Mouse (Mus musculus) G1E (cell line): Measurements from ENCODE around the gene Nrp2. TPM values are rescaled to one million over a fixed set of nuclear protein-coding genes. Genes with fewer than 3 reads are reported as not detected.

Experiments
- ATAC-seq: 2 replicates; pipeline ENCODE4 v1.8.0; 2016; ENCODE audit warnings: mild to moderate bottlenecking; ENCODE audit not compliant: insufficient number of reproducible peaks, poor library complexity, low FRiP score, severe bottlenecking; ENCODE audit errors: extremely low read depth
- DNase-seq: peaks from one replicate; pipeline ENCODE4 v3.0.0; 2012; ENCODE audit warnings: low spot score
- H3K27me3 ChIP-seq: 2 replicates; pipeline ENCODE4 v1.6.1; 2012; ENCODE audit warnings: mild to moderate bottlenecking, low read length, inconsistent platforms; ENCODE audit not compliant: insufficient read depth
- H3K36me3 ChIP-seq: replicated peaks from 2 replicates; pipeline ENCODE3; 2012; ENCODE audit warnings: mild to moderate bottlenecking, inconsistent platforms
- H3K4me1 ChIP-seq: 2 replicates; pipeline ENCODE4 v1.6.1; 2012; ENCODE audit warnings: low read depth, low read length, inconsistent platforms, mixed read lengths; ENCODE audit not compliant: insufficient read depth
- H3K4me3 ChIP-seq: 2 replicates; pipeline ENCODE4 v1.5.1; 2012; ENCODE audit warnings: low read depth, mild to moderate bottlenecking, inconsistent platforms, low read length, moderate library complexity, mixed read lengths
- H3K9me3 ChIP-seq: replicated peaks from 2 replicates; pipeline ENCODE4 v1.6.1; 2012; ENCODE audit warnings: inconsistent platforms
- CTCF ChIP-seq: IDR thresholded peaks from 2 replicates; pipeline ENCODE4 v1.5.1; 2012; ENCODE audit warnings: low read depth, low read length, inconsistent platforms, mixed read lengths
- GATA1 ChIP-seq: IDR thresholded peaks from 2 replicates; pipeline ENCODE4 v1.6.1; 2012; ENCODE audit warnings: borderline replicate concordance, low read length, inconsistent platforms, mixed read lengths
- GATA2 ChIP-seq: IDR thresholded peaks from 2 replicates; pipeline ENCODE4 v1.6.1; 2012; ENCODE audit warnings: low read depth, low read length, inconsistent platforms, borderline replicate concordance
- POLR2AphosphoS5 ChIP-seq: IDR thresholded peaks from 2 replicates; pipeline ENCODE4 v1.6.1; 2012; ENCODE audit warnings: low read depth, low read length, inconsistent platforms; ENCODE audit not compliant: insufficient replicate concordance
- TAL1 ChIP-seq: conservative IDR thresholded peaks from 2 replicates; pipeline ENCODE4 v1.6.1; 2012; ENCODE audit warnings: low read depth, low read length, inconsistent platforms, mixed read lengths
- polyA plus RNA-seq: library from polyadenylated mRNA; stranded (reverse); fragments of >175 nt; gene quantifications from 2 replicates; pipeline ENCODE4 v1.2.3, GENCODE M21; 2012
- total RNA-seq, 2 experiments: library from RNA; stranded (forward) in 1 of 2; stranded (reverse) in 1 of 2; fragments of 200-1000 nt in 1 of 2; fragments of >200 nt in 1 of 2; fragmentation: Nextera tagmentation in 1 of 2; gene quantifications; 2 replicates each; pipeline ENCODE4 v1.2.3; 2014 to 2017

The Nrp2 gene
- total and polyA plus RNA-seq, 3 experiments: 0.07 to 0.16 TPM; not detected in 1

DNA sequence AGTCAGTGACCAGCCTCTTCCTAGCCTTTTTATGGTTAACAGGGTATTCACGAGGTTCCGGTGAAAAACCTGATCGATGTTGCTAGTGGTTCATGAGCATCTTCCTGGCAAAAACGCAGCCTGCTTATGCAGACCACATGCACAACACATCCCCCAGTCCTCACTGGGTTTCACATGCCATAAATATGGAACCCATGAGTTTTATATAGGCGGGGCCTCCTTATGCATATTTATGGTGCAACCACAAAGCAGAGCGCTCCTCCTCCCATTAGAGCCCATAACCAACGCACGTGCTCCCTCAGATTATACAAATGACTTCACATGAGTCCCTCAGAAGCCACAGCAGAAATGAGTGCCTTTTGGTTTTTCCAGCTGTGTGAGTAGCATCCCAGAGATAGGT is 49.0 kb downstream of the Nrp2 start:
- Histone ChIP-seq H3K9me3 (no peaks in the 10 kb centered on the region), H3K4me3 (no peak overlapping the region), H3K36me3 (no peaks in the 10 kb centered on the region), H3K27me3 (peaks cover 51% of the 10 kb centered on the region), H3K4me1 (peaks cover 31% of the 10 kb centered on the region)
- TF ChIP-seq TAL1 (no peak), POLR2AphosphoS5 (no peak), GATA1 (no peak), GATA2 (no peak), CTCF (no peak)
- ATAC-seq: no peak
- no peak for DNase-seq

- no peak for DNase-seq
- H3K36me3 ChIP-seq: no peaks in the 10 kb centered on the region
- no peak for ATAC-seq
Observed at GRCm38 (mm10) chr1:62752661-62753333, 49.7 kb downstream of the Nrp2 start.

GRCm38 (mm10) chr1:62754066-62754835 is 51.2 kb downstream of the Nrp2 start:
- TF ChIP-seq POLR2AphosphoS5 (no peak), GATA2 (no peak), GATA1 (no peak), CTCF (no peak), TAL1 (no peak)
- Histone ChIP-seq H3K4me1 (peaks cover 40% of the 10 kb centered on the region), H3K9me3 (no peaks in the 10 kb centered on the region), H3K27me3 (peaks cover 36% of the 10 kb centered on the region), H3K4me3 (no peak overlapping the region), H3K36me3 (no peaks in the 10 kb centered on the region)
- no peak for ATAC-seq
- no peak for DNase-seq

More at GRCm38 (mm10) chr1:62752661-62753333, 49.7 kb downstream of the Nrp2 start:
- TF ChIP-seq TAL1: no peak
- no peak for TF ChIP-seq POLR2AphosphoS5
- TF ChIP-seq GATA2: no peak
- no peak for TF ChIP-seq GATA1
- TF ChIP-seq CTCF: no peak
- Histone ChIP-seq H3K4me1 (peaks cover 32% of the 10 kb centered on the region), H3K4me3 (no peak overlapping the region), H3K9me3 (no peaks in the 10 kb centered on the region), H3K27me3 (peaks cover 48% of the 10 kb centered on the region)

DNA sequence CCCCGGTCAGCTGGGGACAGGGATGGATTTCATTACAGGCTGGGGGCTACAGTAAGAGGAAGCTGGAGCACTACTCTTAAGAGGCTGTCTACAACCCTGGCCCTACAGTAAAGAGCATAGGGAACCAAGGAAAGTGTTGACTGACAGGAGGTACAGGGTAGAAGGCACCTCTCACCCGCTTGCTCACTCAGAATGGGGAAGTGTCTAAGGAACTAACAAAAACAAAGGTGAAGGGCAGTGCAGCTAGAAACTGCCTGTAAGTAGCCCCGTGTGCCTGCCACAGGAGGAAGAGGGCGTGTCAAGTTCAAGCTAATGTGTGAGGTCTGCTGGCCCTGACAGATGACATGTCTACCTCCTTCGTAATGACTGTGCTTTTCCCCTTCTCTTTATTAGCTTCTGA is 57.0 kb downstream of the Nrp2 start:
- H3K4me1 ChIP-seq: peaks cover 26% of the 10 kb centered on the region
- TF ChIP-seq POLR2AphosphoS5 (no peak), GATA1 (no peak), GATA2 (no peak), TAL1 (no peak), CTCF (no peak)
- H3K4me3 ChIP-seq: no peak overlapping the region; the same call in 1 of the 2 replicates
- DNase-seq: peak; percentile 56
- H3K36me3 ChIP-seq: no peaks in the 10 kb centered on the region
- H3K27me3 ChIP-seq: peaks cover 13% of the 10 kb centered on the region
- no peaks in the 10 kb centered on the region for H3K9me3 ChIP-seq
- peak; percentile 70 for ATAC-seq

GRCm38 (mm10) chr1:62760565-62760964 is 57.5 kb downstream of the Nrp2 start:
- TF ChIP-seq CTCF (no peak), POLR2AphosphoS5 (no peak), GATA1 (no peak), GATA2 (no peak), TAL1 (no peak)
- H3K4me3 ChIP-seq: no peak overlapping the region; the same call in 1 of the 2 replicates
- ATAC-seq (no peak), DNase-seq (no peak)
- H3K36me3 ChIP-seq: no peaks in the 10 kb centered on the region
- peaks cover 30% of the 10 kb centered on the region for H3K4me1 ChIP-seq
- no peaks in the 10 kb centered on the region for H3K9me3 ChIP-seq
- H3K27me3 ChIP-seq: peaks cover 12% of the 10 kb centered on the region

DNA sequence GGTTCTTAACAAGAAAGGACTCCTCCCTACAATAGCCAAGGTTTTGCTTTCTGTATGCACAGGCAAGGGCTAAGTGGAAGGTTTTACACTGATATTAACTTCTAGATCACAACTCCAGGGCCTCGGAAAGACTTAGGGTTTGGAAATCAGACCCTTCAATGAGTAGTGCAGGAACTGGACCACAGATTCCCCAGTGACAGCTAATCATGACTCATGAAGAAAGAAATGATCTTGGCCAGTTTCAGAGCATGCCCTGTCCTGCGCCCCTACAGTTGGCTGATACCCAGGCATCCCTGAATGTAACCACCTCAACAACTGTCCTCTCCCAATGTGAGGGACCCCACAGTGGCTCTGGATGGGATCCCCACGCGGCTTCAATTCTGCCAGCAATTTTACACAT is 60.7 kb downstream of the Nrp2 start:
- DNase-seq: no peak
- no peaks in the 10 kb centered on the region for H3K9me3 ChIP-seq
- ATAC-seq: no peak
- no peaks in the 10 kb centered on the region for H3K36me3 ChIP-seq
- H3K4me3 ChIP-seq: no peak overlapping the region
- H3K27me3 ChIP-seq: peaks cover 13% of the 10 kb centered on the region
- peaks cover 46% of the 10 kb centered on the region for H3K4me1 ChIP-seq
- no peak for TF ChIP-seq CTCF
- no peak for TF ChIP-seq POLR2AphosphoS5
- TF ChIP-seq GATA1: no peak
- TF ChIP-seq GATA2: no peak
- no peak for TF ChIP-seq TAL1
